Mouse (Mus musculus): Measurements from ENCODE around the gene L2hgdh. TPM values are rescaled to one million over a fixed set of nuclear protein-coding genes. Genes with fewer than 3 reads are reported as not detected.
A peak's percentile ranks its signal among the peaks of the same experiment; 100 is the strongest.

The L2hgdh gene
- polyA plus RNA-seq, 1 experiment = not detected

DNA sequence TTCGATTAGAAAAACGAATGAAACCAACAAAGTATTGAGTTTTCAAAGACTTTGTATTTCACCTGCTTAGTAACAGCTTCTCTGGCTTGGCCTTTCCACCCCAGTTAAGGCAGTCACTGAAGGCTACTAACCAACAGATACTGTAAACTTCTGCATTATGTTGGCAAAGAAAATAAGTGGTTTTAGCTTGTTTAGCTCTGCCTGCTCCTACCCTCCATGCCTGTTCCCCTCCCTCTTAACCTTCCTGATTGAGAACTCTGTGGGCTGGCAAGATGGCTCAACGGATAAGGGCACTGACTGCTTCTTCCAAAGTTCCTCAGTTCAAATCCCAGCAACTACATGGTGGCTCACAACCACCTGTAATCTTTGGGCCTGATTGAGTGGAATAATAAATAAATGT lies 9.2 kb upstream of the L2hgdh start:
- no peak overlapping the region for H3K4me3 ChIP-seq (ENCODE audit: insufficient read depth, low read depth, low read length)
- 57% methylated on average over 3 of the region's 3 CpGs for WGBS
- H3K27ac ChIP-seq (ENCODE audit: insufficient read depth, low read depth, low read length) = no peak overlapping the region
- no peaks in the 10 kb centered on the region for H3K4me1 ChIP-seq (ENCODE audit: control insufficient read depth, insufficient read depth, low read length)
- TF ChIP-seq CTCF (IDR thresholded peaks at IDR 0.05; ENCODE audit: insufficient read depth, low read depth, low read length) = no peak
- no peak for TF ChIP-seq POLR2A (IDR thresholded peaks at IDR 0.05; ENCODE audit: insufficient read depth, low read depth, low read length)

DNA sequence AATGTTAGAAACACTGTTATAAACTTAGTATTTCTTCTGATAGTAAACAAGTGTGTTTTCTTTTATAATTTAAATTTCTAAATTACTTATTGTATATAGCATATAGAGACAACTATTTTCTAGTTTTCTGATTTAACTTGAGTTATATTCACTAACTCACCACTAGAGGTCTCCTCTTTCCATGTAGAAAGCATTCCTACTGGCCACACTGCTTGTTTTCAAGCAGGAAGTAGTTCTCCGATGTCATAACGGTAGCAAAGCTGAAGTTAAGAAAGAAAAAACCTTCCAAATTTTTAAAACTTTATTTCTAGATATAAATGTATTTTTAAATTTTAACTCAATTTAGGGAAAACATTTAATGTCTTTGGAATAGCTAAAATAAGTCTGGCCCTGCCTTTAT lies 8.8 kb upstream of the L2hgdh start:
- WGBS = under 1% methylated on average over 2 of the region's 2 CpGs
- Histone ChIP-seq H3K4me3 (ENCODE audit: insufficient read depth, low read depth, low read length) (no peak overlapping the region), H3K27ac (ENCODE audit: insufficient read depth, low read depth, low read length) (no peak overlapping the region), H3K4me1 (ENCODE audit: control insufficient read depth, insufficient read depth, low read length) (no peaks in the 10 kb centered on the region)
- TF ChIP-seq POLR2A (IDR thresholded peaks at IDR 0.05; ENCODE audit: insufficient read depth, low read depth, low read length) = no peak
- TF ChIP-seq CTCF (IDR thresholded peaks at IDR 0.05; ENCODE audit: insufficient read depth, low read depth, low read length) = no peak

GRCm38 (mm10) chr12:69732221-69732620 lies 7.5 kb upstream of the L2hgdh start:
- WGBS = 50% methylated on average over 5 of the region's 5 CpGs
- Histone ChIP-seq H3K27ac (ENCODE audit: insufficient read depth, low read depth, low read length) (no peak overlapping the region), H3K4me3 (ENCODE audit: insufficient read depth, low read depth, low read length) (no peak overlapping the region), H3K4me1 (ENCODE audit: control insufficient read depth, insufficient read depth, low read length) (no peaks in the 10 kb centered on the region)
- TF ChIP-seq CTCF (IDR thresholded peaks at IDR 0.05; ENCODE audit: insufficient read depth, low read depth, low read length) (no peak), POLR2A (IDR thresholded peaks at IDR 0.05; ENCODE audit: insufficient read depth, low read depth, low read length) (no peak)

GRCm38 (mm10) chr12:69730306-69730705 lies 5.6 kb upstream of the L2hgdh start:
- 94% methylated on average over 1 of the region's 1 CpGs for WGBS
- Histone ChIP-seq H3K27ac (ENCODE audit: insufficient read depth, low read depth, low read length) (no peak overlapping the region), H3K4me3 (ENCODE audit: insufficient read depth, low read depth, low read length) (no peak overlapping the region), H3K4me1 (ENCODE audit: control insufficient read depth, insufficient read depth, low read length) (no peaks in the 10 kb centered on the region)
- TF ChIP-seq CTCF (IDR thresholded peaks at IDR 0.05; ENCODE audit: insufficient read depth, low read depth, low read length) = no peak
- TF ChIP-seq POLR2A (IDR thresholded peaks at IDR 0.05; ENCODE audit: insufficient read depth, low read depth, low read length) = no peak

DNA sequence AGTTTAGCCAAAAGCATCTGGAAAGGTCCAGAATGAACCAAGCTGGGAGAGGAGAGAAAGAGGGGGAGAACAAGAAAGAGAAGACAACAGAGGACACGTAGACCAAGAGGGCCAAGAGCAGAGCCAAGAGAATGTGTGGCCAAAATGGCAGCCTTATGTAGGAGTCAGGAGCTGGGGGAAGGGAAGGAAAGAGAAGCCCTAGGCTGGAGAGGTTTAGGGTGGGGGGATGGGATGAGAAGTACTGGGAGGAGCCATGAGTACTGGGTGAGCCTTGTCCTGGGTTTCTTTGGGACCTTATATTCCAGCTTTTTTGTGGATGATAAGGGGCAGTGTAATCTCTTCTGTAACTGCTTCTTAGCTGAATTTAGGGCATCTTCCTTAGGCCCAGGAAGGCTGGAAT lies 4.6 kb upstream of the L2hgdh start:
- Histone ChIP-seq H3K4me1 (ENCODE audit: control insufficient read depth, insufficient read depth, low read length) (no peaks in the 10 kb centered on the region), H3K4me3 (ENCODE audit: insufficient read depth, low read depth, low read length) (no peak overlapping the region), H3K27ac (ENCODE audit: insufficient read depth, low read depth, low read length) (no peak overlapping the region)
- no peak for TF ChIP-seq POLR2A (IDR thresholded peaks at IDR 0.05; ENCODE audit: insufficient read depth, low read depth, low read length)
- no peak for TF ChIP-seq CTCF (IDR thresholded peaks at IDR 0.05; ENCODE audit: insufficient read depth, low read depth, low read length)
- WGBS = 96% methylated on average over 1 of the region's 1 CpGs

- 3% methylated on average over 24 of the region's 24 CpGs for WGBS
- peak overlapping the region; percentile 82 for H3K4me3 ChIP-seq (ENCODE audit: insufficient read depth, low read depth, low read length)
- H3K4me1 ChIP-seq (ENCODE audit: control insufficient read depth, insufficient read depth, low read length) = peaks cover 6% of the 10 kb centered on the region
- H3K27ac ChIP-seq (ENCODE audit: insufficient read depth, low read depth, low read length) = no peak overlapping the region
- TF ChIP-seq POLR2A (IDR thresholded peaks at IDR 0.05; ENCODE audit: insufficient read depth, low read depth, low read length) = no peak
- no peak for TF ChIP-seq CTCF (IDR thresholded peaks at IDR 0.05; ENCODE audit: insufficient read depth, low read depth, low read length)
Measured at GRCm38 (mm10) chr12:69724018-69724710, 509 bp downstream of the L2hgdh start.

- Histone ChIP-seq H3K4me3 (ENCODE audit: insufficient read depth, low read depth, low read length) (no peak overlapping the region), H3K4me1 (ENCODE audit: control insufficient read depth, insufficient read depth, low read length) (peaks cover 6% of the 10 kb centered on the region), H3K27ac (ENCODE audit: insufficient read depth, low read depth, low read length) (no peak overlapping the region)
- WGBS = 65% methylated on average over 2 of the region's 2 CpGs
- TF ChIP-seq POLR2A (IDR thresholded peaks at IDR 0.05; ENCODE audit: insufficient read depth, low read depth, low read length) = no peak
- no peak for TF ChIP-seq CTCF (IDR thresholded peaks at IDR 0.05; ENCODE audit: insufficient read depth, low read depth, low read length)
Measured at GRCm38 (mm10) chr12:69723376-69723775, 1.3 kb downstream of the L2hgdh start.

DNA sequence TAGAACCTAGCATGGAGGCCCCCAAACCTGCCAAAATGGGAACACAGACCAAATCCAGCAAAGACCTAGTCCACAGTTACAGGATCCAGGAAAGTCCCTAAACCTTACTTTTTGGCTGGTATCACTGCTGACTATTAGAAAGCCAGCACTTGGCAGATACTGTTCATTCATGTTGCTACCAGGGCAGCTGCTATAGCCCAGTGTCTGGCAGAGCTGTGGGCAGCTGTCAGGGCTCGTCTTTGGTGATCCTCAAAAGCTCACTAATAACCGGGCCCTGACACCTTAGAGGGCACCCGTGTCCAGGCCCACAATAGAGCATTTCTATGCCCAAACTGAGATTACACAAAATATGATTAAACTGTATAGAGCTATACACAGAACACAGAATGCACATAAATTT lies 1.8 kb downstream of the L2hgdh start:
- TF ChIP-seq CTCF (IDR thresholded peaks at IDR 0.05; ENCODE audit: insufficient read depth, low read depth, low read length) (no peak), POLR2A (IDR thresholded peaks at IDR 0.05; ENCODE audit: insufficient read depth, low read depth, low read length) (no peak)
- Histone ChIP-seq H3K4me3 (ENCODE audit: insufficient read depth, low read depth, low read length) (no peak overlapping the region), H3K27ac (ENCODE audit: insufficient read depth, low read depth, low read length) (no peak overlapping the region), H3K4me1 (ENCODE audit: control insufficient read depth, insufficient read depth, low read length) (peaks cover 6% of the 10 kb centered on the region)
- WGBS = 76% methylated on average over 3 of the region's 3 CpGs

DNA sequence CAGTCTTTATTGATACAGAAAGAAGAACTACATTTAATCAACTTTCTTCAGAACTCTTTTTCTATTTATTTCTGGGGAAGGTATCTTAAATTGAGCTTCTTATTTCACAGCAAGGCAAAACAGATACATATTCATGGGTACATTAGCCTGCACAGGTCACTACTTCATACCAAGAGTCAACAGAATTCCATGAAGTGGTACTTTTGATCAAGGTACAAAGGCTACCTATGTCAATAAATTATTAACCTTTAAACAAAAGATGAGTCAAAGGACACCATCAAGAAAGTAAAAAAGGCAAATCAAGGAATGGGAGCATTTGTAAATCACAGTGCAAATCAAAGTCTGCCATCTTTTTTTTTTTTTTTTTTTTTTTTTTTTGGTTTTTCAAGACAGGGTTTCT lies 11.0 kb downstream of the L2hgdh start:
- H3K27ac ChIP-seq (ENCODE audit: insufficient read depth, low read depth, low read length) = no peak overlapping the region
- H3K4me1 ChIP-seq (ENCODE audit: control insufficient read depth, insufficient read depth, low read length) = no peaks in the 10 kb centered on the region
- TF ChIP-seq POLR2A (IDR thresholded peaks at IDR 0.05; ENCODE audit: insufficient read depth, low read depth, low read length) = no peak
- TF ChIP-seq CTCF (IDR thresholded peaks at IDR 0.05; ENCODE audit: insufficient read depth, low read depth, low read length) = no peak
- H3K4me3 ChIP-seq (ENCODE audit: insufficient read depth, low read depth, low read length) = no peak overlapping the region
